Mouse (Mus musculus): ENCODE measurements around the gene Phf21a. TPM values are rescaled to one million over a fixed set of nuclear protein-coding genes. Genes with fewer than 3 reads are reported as not detected.
A peak's percentile ranks its signal among the peaks of the same experiment; 100 is the strongest.

The Phf21a gene
- polyA plus RNA-seq, 1 experiment from 2014 or later, result 36.3 TPM

MicroRNA genes within 50 kb of the gene (microRNA counts, 519-probe panel; counts per million panel counts)
- microRNA mmu-miR-1955, result 2,986 counts per million, percentile 8 among the panel's probes with 10 or more counts

Small RNA genes lying within 50 kb of the gene (microRNA-seq; reads per million reads assigned to microRNA genes)
- gene Mir1955 (21.7 reads per million, percentile 34 among the genes with 10 or more reads in this experiment), gene Mir7000 (not detected)

Other genes starting within 250 kb of the Phf21a start
- gene Chrm4, start 165.9 kb upstream of the Phf21a start, polyA plus RNA-seq (2014; fragmentation: Nextera tagmentation; extraction: Ambion mirVana), result not detected in 2 replicates
- gene Mdk, start 160.8 kb upstream of the Phf21a start, polyA plus RNA-seq (2014; fragmentation: Nextera tagmentation; extraction: Ambion mirVana), result 1,361 and 1,922 TPM in 2 replicates
- 0.31 and 0.49 TPM in 2 replicates for gene Gm9821, start 147.4 kb upstream of the Phf21a start, polyA plus RNA-seq (2014; fragmentation: Nextera tagmentation; extraction: Ambion mirVana)
- gene Dgkz, start 117.3 kb upstream of the Phf21a start, polyA plus RNA-seq (2014; fragmentation: Nextera tagmentation; extraction: Ambion mirVana), result 35.6 and 57.5 TPM in 2 replicates
- gene Creb3l1, start 68.6 kb upstream of the Phf21a start, polyA plus RNA-seq (2014; fragmentation: Nextera tagmentation; extraction: Ambion mirVana), result 11.1 and 15.0 TPM in 2 replicates

Measured in kidney, embryonic 14.5 days (tissue).